27 mouse cellular contexts compared by ENCODE assay signal in the genomic region with DNA sequence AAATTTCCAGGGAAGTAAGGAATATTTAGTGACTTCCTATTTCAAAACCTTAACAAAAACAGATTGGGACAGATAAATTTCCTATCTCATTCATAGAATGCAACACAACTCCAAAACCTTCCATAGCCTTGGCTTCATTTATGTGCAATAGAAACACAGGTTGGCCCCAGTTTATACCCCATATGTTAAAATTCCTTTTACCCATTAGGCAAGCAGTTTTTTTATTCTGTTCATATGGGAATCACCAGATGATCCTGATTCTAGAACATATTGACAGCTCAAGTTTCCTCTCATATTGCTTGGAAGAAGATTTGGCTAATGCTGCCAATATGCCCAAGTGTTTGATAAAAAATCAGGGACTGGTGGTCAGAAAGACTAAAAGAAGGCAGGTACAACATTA.
"Had no signal": no experiment of that assay in that cellular context is flagged by ENCODE, and none has a peak within 500 bp of the region (broad histone marks: within the 10 kb centered on the region; RNA-seq: fewer than 3 reads in every experiment).

No protein-coding gene starts in this region.

- H3K27ac ChIP-seq: heart, embryonic 10.5 days; hindbrain, embryonic 10.5 days; hindbrain, embryonic 12.5 days; hindbrain, embryonic 14.5 days; intestine, embryonic 15.5 days; kidney, embryonic 15.5 days; kidney, postnatal 0 days; limb, embryonic 13.5 days; limb, embryonic 15.5 days; liver, embryonic 12.5 days; liver, embryonic 14.5 days had no signal

- H3K4me2 ChIP-seq: heart, embryonic 12.5 days; hindbrain, embryonic 12.5 days; hindbrain, embryonic 14.5 days; intestine, embryonic 15.5 days; kidney, embryonic 15.5 days; limb, embryonic 13.5 days; limb, embryonic 15.5 days; liver, embryonic 12.5 days had no signal

- DNase-seq: gastrocnemius, postnatal 14 days; gastrocnemius, postnatal 36 days; heart, adult 18-20 months; heart, postnatal 10 days; heart, postnatal 4 days; kidney, adult 11 months; kidney, adult 2 months; kidney, adult 9 months; kidney, postnatal 14 days; kidney, postnatal 36 days; layer of hippocampus, adult 9-11 months; layer of hippocampus, postnatal 36 days; left cerebral cortex, postnatal 4 days had no signal

- H3K4me3 ChIP-seq: heart, embryonic 10.5 days; heart, embryonic 12.5 days; hindbrain, embryonic 10.5 days; hindbrain, embryonic 12.5 days; intestine, embryonic 15.5 days; kidney, embryonic 15.5 days; limb, embryonic 13.5 days; limb, embryonic 15.5 days; liver, embryonic 12.5 days had no signal

- H3K27me3 ChIP-seq: heart, embryonic 12.5 days; hindbrain, embryonic 12.5 days; intestine, embryonic 15.5 days; kidney, embryonic 15.5 days; limb, embryonic 13.5 days; limb, embryonic 15.5 days; liver, embryonic 12.5 days had no signal

- H3K4me1 ChIP-seq: heart, embryonic 10.5 days; heart, embryonic 12.5 days; hindbrain, embryonic 10.5 days; hindbrain, embryonic 12.5 days; intestine, embryonic 15.5 days; kidney, embryonic 15.5 days; limb, embryonic 13.5 days; limb, embryonic 15.5 days; liver, embryonic 12.5 days had no signal

- H3K9ac ChIP-seq: heart, embryonic 12.5 days; hindbrain, embryonic 12.5 days; hindbrain, embryonic 14.5 days; intestine, embryonic 15.5 days; kidney, embryonic 15.5 days; limb, embryonic 13.5 days; limb, embryonic 15.5 days; liver, embryonic 12.5 days; liver, embryonic 14.5 days had no signal

- H3K36me3 ChIP-seq: heart, embryonic 10.5 days; heart, embryonic 12.5 days; hindbrain, embryonic 10.5 days; hindbrain, embryonic 12.5 days; intestine, embryonic 15.5 days; kidney, embryonic 15.5 days; limb, embryonic 13.5 days; limb, embryonic 15.5 days; liver, embryonic 12.5 days had no signal

- H3K9me3 ChIP-seq: heart, embryonic 10.5 days; heart, embryonic 12.5 days; hindbrain, embryonic 10.5 days; hindbrain, embryonic 12.5 days; intestine, embryonic 15.5 days; kidney, embryonic 15.5 days; limb, embryonic 13.5 days; limb, embryonic 15.5 days; liver, embryonic 12.5 days had no signal

- ATAC-seq: hindbrain, embryonic 16.5 days; inflammation-experienced regulatory T-cells, adult 6 months; intestine, embryonic 15.5 days; liver, embryonic 12.5 days had no signal
